Mouse (Mus musculus): ENCODE data around the gene Gpr150.

Gene Gpr150

DNA sequence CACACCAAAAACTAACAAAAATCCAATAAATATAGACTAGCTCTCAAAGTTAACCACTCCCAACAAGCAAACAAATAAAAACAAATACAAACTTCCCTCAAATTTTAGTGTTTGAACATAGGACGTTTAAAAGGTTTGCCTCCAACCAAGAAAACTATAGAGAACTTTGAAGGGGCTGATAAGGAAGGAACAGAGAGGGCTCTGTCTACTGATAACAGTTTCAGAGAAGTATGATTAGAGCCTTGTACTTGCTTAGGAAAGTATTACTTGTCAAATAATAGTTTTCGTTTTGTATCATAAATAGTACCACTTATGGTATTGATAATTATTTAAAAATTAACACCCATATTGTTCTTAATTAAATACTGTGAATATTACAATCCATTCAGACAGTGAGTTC lies 42.3 kb downstream of the Gpr150 start:
- DNase-seq (ENCODE audit: low read depth, low spot score), result no peak
